Mouse (Mus musculus) lung, embryonic 14.5 days (tissue): ENCODE results near the gene Car5a. TPM values are rescaled to one million over a fixed set of nuclear protein-coding genes. Genes with fewer than 3 reads are reported as not detected.
A peak's percentile ranks its signal among the peaks of the same experiment; 100 is the strongest.

Experiments used
- ATAC-seq: fragments of 200-750 bp; cut with Nextera tagmentation; 2 replicates; pipeline ENCODE4 v1.8.0; 2017; ENCODE audit warnings: mild to moderate bottlenecking, moderate TSS enrichment, moderate library complexity; ENCODE audit not compliant: insufficient read depth
- DNase-seq: peaks from one replicate; pipeline ENCODE4 v3.0.0-alpha.2; 2015
- H3K27ac ChIP-seq: fragments of 300-500 bp; sonication (generic); 2 replicates; pipeline ENCODE4 v1.5.1; 2014; ENCODE audit warnings: low read depth, mild to moderate bottlenecking, moderate library complexity
- H3K27me3 ChIP-seq: fragments of 300-500 bp; sonication (generic); 2 replicates; pipeline ENCODE4 v1.6.1; 2014; ENCODE audit warnings: low read length, control low read depth; ENCODE audit not compliant: insufficient read depth
- H3K36me3 ChIP-seq: fragments of 300-500 bp; sonication (generic); 2 replicates; pipeline ENCODE4 v1.6.1; 2014; ENCODE audit warnings: control low read depth; ENCODE audit not compliant: insufficient read depth
- H3K4me1 ChIP-seq: fragments of 300-500 bp; sonication (generic); 2 replicates; pipeline ENCODE4 v1.6.1; 2014; ENCODE audit warnings: antibody characterized with exemption, control low read depth; ENCODE audit not compliant: insufficient read depth
- H3K4me2 ChIP-seq: fragments of 300-500 bp; sonication (generic); 2 replicates; pipeline ENCODE4 v1.6.1; 2014; ENCODE audit warnings: mild to moderate bottlenecking
- H3K4me3 ChIP-seq: fragments of 300-500 bp; sonication (generic); 2 replicates; pipeline ENCODE4 v1.5.1; 2014; ENCODE audit warnings: low read depth, low read length
- H3K9ac ChIP-seq: fragments of 300-500 bp; sonication (generic); 2 replicates; pipeline ENCODE4 v1.6.1; 2014
- H3K9me3 ChIP-seq: fragments of 300-500 bp; sonication (generic); 2 replicates; pipeline ENCODE4 v1.6.1; 2016; ENCODE audit warnings: low read depth, low read length, control low read depth
- CTCF ChIP-seq: IDR thresholded peaks from 2 replicates; pipeline ENCODE4 v1.5.1; 2016; ENCODE audit warnings: antibody characterized with exemption, low read depth
- WGBS: fragments of 180-500 bp; shearing (Covaris S2); extraction: QIAGEN DNeasy Blood & Tissue Kit; methylation state at CpG from one replicate; pipeline ENCODE4 v1.1.7; 2014; 5-methylcytosine and 5-hydroxymethylcytosine counted together
- polyA plus RNA-seq: library from polyadenylated mRNA; unstranded; fragments of >200 nt; fragmentation: Nextera tagmentation; extraction: Ambion mirVana; gene quantifications from 2 replicates; pipeline ENCODE4 v1.2.1, GENCODE M21; 2014

Gene Car5a
- polyA plus RNA-seq, 1 experiment from 2014 or later = not detected

- H3K9ac ChIP-seq = peak overlapping the region; percentile 30
- peak overlapping the region; percentile 52 for H3K4me2 ChIP-seq
- H3K4me1 ChIP-seq = peaks cover 9% of the 10 kb centered on the region; the same call in 1 of the 2 replicates
- no peak for TF ChIP-seq CTCF
- no peaks in the 10 kb centered on the region for H3K9me3 ChIP-seq
- no peaks in the 10 kb centered on the region for H3K27me3 ChIP-seq
- WGBS = 69% methylated on average over 18 of the region's 18 CpGs
- 0 out of 2 replicates have a peak overlapping the region, but pooled peaks have one; percentile 1 for H3K4me3 ChIP-seq
- H3K27ac ChIP-seq = peak overlapping the region; percentile 95
- peaks cover 20% of the 10 kb centered on the region for H3K36me3 ChIP-seq
- ATAC-seq (peak; percentile 18; the same call in 1 of the 2 replicates), DNase-seq (no peak)
Observed at GRCm38 (mm10) chr8:121899180-121900044, 45.3 kb downstream of the Car5a start.

- Histone ChIP-seq H3K27ac (peak overlapping the region; percentile 95), H3K36me3 (peaks cover 20% of the 10 kb centered on the region), H3K4me2 (peak overlapping the region; percentile 52), H3K27me3 (no peaks in the 10 kb centered on the region), H3K4me1 (peaks cover 9% of the 10 kb centered on the region; the same call in 1 of the 2 replicates), H3K9me3 (no peaks in the 10 kb centered on the region), H3K4me3 (0 out of 2 replicates have a peak overlapping the region, but pooled peaks have one; percentile 1), H3K9ac (peak overlapping the region; percentile 30)
- ATAC-seq = peak; percentile 94
- peak; percentile 91 for DNase-seq
- WGBS = 3% methylated on average over 4 of the region's 4 CpGs
- 0 out of 2 replicates have a peak, but pooled peaks have one; percentile 36 for TF ChIP-seq CTCF
Observed at GRCm38 (mm10) chr8:121898401-121898931, 46.2 kb downstream of the Car5a start.

GRCm38 (mm10) chr8:121897871-121898381 lies 46.8 kb downstream of the Car5a start:
- no peak for TF ChIP-seq CTCF
- Histone ChIP-seq H3K27ac (peak overlapping the region; percentile 95), H3K4me1 (peaks cover 9% of the 10 kb centered on the region; the same call in 1 of the 2 replicates), H3K27me3 (no peaks in the 10 kb centered on the region), H3K9ac (peak overlapping the region; percentile 30), H3K9me3 (no peaks in the 10 kb centered on the region), H3K4me3 (no peak overlapping the region), H3K4me2 (peak overlapping the region; percentile 52), H3K36me3 (peaks cover 20% of the 10 kb centered on the region)
- peak; percentile 50 for ATAC-seq
- 14% methylated on average over 7 of the region's 7 CpGs for WGBS
- DNase-seq = peak; percentile 63

- H3K27ac ChIP-seq = peak overlapping the region; percentile 95
- H3K9ac ChIP-seq = no peak overlapping the region; the same call in 1 of the 2 replicates
- H3K4me3 ChIP-seq = no peak overlapping the region
- H3K36me3 ChIP-seq = peaks cover 20% of the 10 kb centered on the region
- no peak overlapping the region; the same call in 1 of the 2 replicates for H3K4me2 ChIP-seq
- no peak for ATAC-seq
- H3K4me1 ChIP-seq = peaks cover 9% of the 10 kb centered on the region; the same call in 1 of the 2 replicates
- no peaks in the 10 kb centered on the region for H3K27me3 ChIP-seq
- no peak for DNase-seq
- TF ChIP-seq CTCF = no peak
- 57% methylated on average over 9 of the region's 9 CpGs for WGBS
- H3K9me3 ChIP-seq = no peaks in the 10 kb centered on the region
Observed at GRCm38 (mm10) chr8:121897205-121897604, 47.5 kb downstream of the Car5a start.

GRCm38 (mm10) chr8:121896476-121897145 lies 48.1 kb downstream of the Car5a start:
- Histone ChIP-seq H3K27me3 (no peaks in the 10 kb centered on the region), H3K9ac (no peak overlapping the region), H3K4me1 (peaks cover 9% of the 10 kb centered on the region; the same call in 1 of the 2 replicates), H3K27ac (peak overlapping the region; percentile 64; the same call in 1 of the 2 replicates), H3K36me3 (peaks cover 17% of the 10 kb centered on the region), H3K4me3 (no peak overlapping the region), H3K4me2 (no peak overlapping the region), H3K9me3 (no peaks in the 10 kb centered on the region)
- WGBS = 39% methylated on average over 12 of the region's 12 CpGs
- no peak for ATAC-seq
- no peak for DNase-seq
- TF ChIP-seq CTCF = no peak

GRCm38 (mm10) chr8:121895910-121896309 lies 48.8 kb downstream of the Car5a start:
- peaks cover 9% of the 10 kb centered on the region; the same call in 1 of the 2 replicates for H3K4me1 ChIP-seq
- H3K4me3 ChIP-seq = no peak overlapping the region
- H3K27me3 ChIP-seq = no peaks in the 10 kb centered on the region
- no peak for DNase-seq
- no peaks in the 10 kb centered on the region for H3K9me3 ChIP-seq
- no peak for ATAC-seq
- no peak overlapping the region for H3K9ac ChIP-seq
- H3K4me2 ChIP-seq = no peak overlapping the region
- H3K27ac ChIP-seq = no peak overlapping the region
- peaks cover 21% of the 10 kb centered on the region for H3K36me3 ChIP-seq
- no peak for TF ChIP-seq CTCF
- WGBS = 65% methylated on average over 7 of the region's 7 CpGs
